ENCODE assay signal across 11 mouse cellular contexts in genomic region chr6:93395296-93395695, GRCm38 (mm10).
DNase-seq lines count a peak whose midpoint lies in the region; ATAC-seq lines count a peak whose summit lies in the region.
"Had no signal": no experiment of that assay in that cellular context is flagged by ENCODE, and none has a peak within 500 bp of the region (broad histone marks: within the 10 kb centered on the region; RNA-seq: fewer than 3 reads in every experiment).

No protein-coding gene starts in this region.

- H3K9ac ChIP-seq in heart, embryonic 16.5 days (ENCODE audit: low read length): no peak overlapping the region
- H3K9ac ChIP-seq: liver, embryonic 13.5 days; neural tube, embryonic 13.5 days had no signal

- no peak for DNase-seq in heart, postnatal 25 days (ENCODE audit: low spot score)
- peak; percentile 59 for DNase-seq in brain, adult 2 months (ENCODE audit: low read depth, low spot score)
- peak; percentile 27 for DNase-seq in forelimb bud, embryonic 11.5 days (ENCODE audit: low read depth, low spot score)
- DNase-seq in layer of hippocampus, postnatal 25 days (ENCODE audit: extremely low spot score in 1 of 2, low spot score in 1 of 2): peak; percentile 15 to 57
- DNase-seq in cerebellum, adult 9-11 months: no peak
- DNase-seq in gastrocnemius, postnatal 25 days: no peak
- DNase-seq: liver, embryonic 13.5 days had no signal

- WGBS in heart, embryonic 16.5 days: 35% methylated on average over 6 of the region's 6 CpGs

- no peak overlapping the region for H3K4me3 ChIP-seq in heart, embryonic 16.5 days (ENCODE audit: low read length)
- H3K4me3 ChIP-seq: heart, adult 2 months; liver, embryonic 13.5 days; neural tube, embryonic 13.5 days had no signal

- ATAC-seq in heart, embryonic 16.5 days (replicated peaks; ENCODE audit: extremely low read depth, insufficient read depth, low FRiP score): no peak
- no peak for ATAC-seq in monocyte, adult 5-6 weeks (replicated peaks; ENCODE audit: insufficient number of reproducible peaks, low FRiP score, low TSS enrichment, poor library complexity, severe bottlenecking)

- intact Hi-C loops in heart, postnatal 25 days (cut with DNase I): no loop called here

- 0 out of 2 replicates have a peak overlapping the region, but pooled peaks have one; percentile 4 for H3K4me2 ChIP-seq in heart, embryonic 16.5 days (ENCODE audit: low read depth, low read length)
- H3K4me2 ChIP-seq: liver, embryonic 13.5 days; neural tube, embryonic 13.5 days had no signal

- H3K36me3 ChIP-seq in heart, embryonic 16.5 days (ENCODE audit: control insufficient read depth, insufficient read depth): no peaks in the 10 kb centered on the region
- H3K36me3 ChIP-seq: liver, embryonic 13.5 days; neural tube, embryonic 13.5 days had no signal

- no peak overlapping the region for H3K27ac ChIP-seq in heart, embryonic 16.5 days (ENCODE audit: low read length)
- H3K27ac ChIP-seq: heart, adult 2 months; liver, embryonic 13.5 days; neural tube, embryonic 13.5 days had no signal

- no peaks in the 10 kb centered on the region for H3K9me3 ChIP-seq in heart, embryonic 16.5 days (replicated peaks; ENCODE audit: control insufficient read depth, low read length)
- H3K9me3 ChIP-seq: liver, embryonic 13.5 days; neural tube, embryonic 13.5 days had no signal

- H3K27me3 ChIP-seq in heart, embryonic 16.5 days (ENCODE audit: control insufficient read depth, insufficient read depth, low read length): no peaks in the 10 kb centered on the region
- H3K27me3 ChIP-seq: liver, embryonic 13.5 days; neural tube, embryonic 13.5 days had no signal

- H3K4me1 ChIP-seq in heart, embryonic 16.5 days (ENCODE audit: control insufficient read depth, insufficient read depth, low read length): peaks cover 6% of the 10 kb centered on the region
- H3K4me1 ChIP-seq: liver, embryonic 13.5 days had no signal

Comparison
In these comparisons a context has a peak if more than half of its experiments do, and no peak if none do; other contexts are left out.
1. DNase-seq: peak in brain, adult 2 months (single experiment), forelimb bud, embryonic 11.5 days (single experiment) and layer of hippocampus, postnatal 25 days (2 of 2); none in heart, postnatal 25 days (single experiment), cerebellum, adult 9-11 months (single experiment) and gastrocnemius, postnatal 25 days (single experiment).